Mouse (Mus musculus) stomach, embryonic 14.5 days (tissue): ENCODE data around the gene Ptbp3. TPM values are rescaled to one million over a fixed set of nuclear protein-coding genes. Genes with fewer than 3 reads are reported as not detected.
"Not testable (repeated sequence)": the region's sequence is repeated elsewhere in the genome, so short reads cannot be mapped to it uniquely, and the experiment has no call there.

ENCODE experiments used
- ATAC-seq: fragments of 200-750 bp; cut with Nextera tagmentation; 2 replicates; pipeline ENCODE4 v1.8.0; 2017; ENCODE audit warnings: low read depth, moderate TSS enrichment; ENCODE audit not compliant: insufficient number of reproducible peaks, insufficient read depth, low FRiP score
- H3K27ac ChIP-seq: fragments of 300-500 bp; sonication (generic); 2 replicates; pipeline ENCODE4 v1.5.1; 2014; ENCODE audit warnings: mild to moderate bottlenecking, low read length, moderate library complexity, mixed read lengths
- H3K27me3 ChIP-seq: fragments of 300-500 bp; sonication (generic); 2 replicates; pipeline ENCODE4 v1.6.1; 2014; ENCODE audit warnings: low read length, control low read depth, mixed read lengths; ENCODE audit not compliant: control insufficient read depth, insufficient read depth
- H3K36me3 ChIP-seq: fragments of 300-500 bp; sonication (generic); 2 replicates; pipeline ENCODE4 v1.6.1; 2014; ENCODE audit warnings: mild to moderate bottlenecking, control low read depth, low read length, moderate library complexity, mixed read lengths; ENCODE audit not compliant: control insufficient read depth, insufficient read depth
- H3K4me1 ChIP-seq: fragments of 300-500 bp; sonication (generic); 2 replicates; pipeline ENCODE4 v1.6.1; 2014; ENCODE audit warnings: low read length, control low read depth, mixed read lengths; ENCODE audit not compliant: control insufficient read depth, insufficient read depth
- H3K4me2 ChIP-seq: fragments of 300-500 bp; sonication (generic); replicated peaks from 2 replicates; pipeline ENCODE4 v1.6.1; 2014; ENCODE audit warnings: low read depth, low read length, control low read depth
- H3K4me3 ChIP-seq: fragments of 300-500 bp; sonication (generic); 2 replicates; pipeline ENCODE4 v1.5.1; 2014; ENCODE audit warnings: low read depth, low read length, control low read depth
- H3K9ac ChIP-seq: fragments of 300-500 bp; sonication (generic); replicated peaks from 2 replicates; pipeline ENCODE4 v1.6.1; 2014; ENCODE audit warnings: low read depth, mild to moderate bottlenecking, control low read depth, low read length, moderate library complexity, mixed read lengths
- H3K9me3 ChIP-seq: fragments of 300-500 bp; sonication (generic); 2 replicates; pipeline ENCODE4 v1.6.1; 2016; ENCODE audit warnings: low read depth, low read length, control low read depth; ENCODE audit not compliant: control insufficient read depth
- WGBS: fragments of 180-500 bp; shearing (Covaris S2); extraction: QIAGEN DNeasy Blood & Tissue Kit; methylation state at CpG from one replicate; pipeline ENCODE4 v1.1.7; 2014; 5-methylcytosine and 5-hydroxymethylcytosine counted together
- polyA plus RNA-seq: library from polyadenylated mRNA; unstranded; fragments of >200 nt; fragmentation: Nextera tagmentation; extraction: Ambion mirVana; gene quantifications from 2 replicates; pipeline ENCODE4 v1.2.1, GENCODE M21; 2014

Ptbp3 gene
- polyA plus RNA-seq, 1 experiment from 2014 or later, result 76.0 TPM

DNA sequence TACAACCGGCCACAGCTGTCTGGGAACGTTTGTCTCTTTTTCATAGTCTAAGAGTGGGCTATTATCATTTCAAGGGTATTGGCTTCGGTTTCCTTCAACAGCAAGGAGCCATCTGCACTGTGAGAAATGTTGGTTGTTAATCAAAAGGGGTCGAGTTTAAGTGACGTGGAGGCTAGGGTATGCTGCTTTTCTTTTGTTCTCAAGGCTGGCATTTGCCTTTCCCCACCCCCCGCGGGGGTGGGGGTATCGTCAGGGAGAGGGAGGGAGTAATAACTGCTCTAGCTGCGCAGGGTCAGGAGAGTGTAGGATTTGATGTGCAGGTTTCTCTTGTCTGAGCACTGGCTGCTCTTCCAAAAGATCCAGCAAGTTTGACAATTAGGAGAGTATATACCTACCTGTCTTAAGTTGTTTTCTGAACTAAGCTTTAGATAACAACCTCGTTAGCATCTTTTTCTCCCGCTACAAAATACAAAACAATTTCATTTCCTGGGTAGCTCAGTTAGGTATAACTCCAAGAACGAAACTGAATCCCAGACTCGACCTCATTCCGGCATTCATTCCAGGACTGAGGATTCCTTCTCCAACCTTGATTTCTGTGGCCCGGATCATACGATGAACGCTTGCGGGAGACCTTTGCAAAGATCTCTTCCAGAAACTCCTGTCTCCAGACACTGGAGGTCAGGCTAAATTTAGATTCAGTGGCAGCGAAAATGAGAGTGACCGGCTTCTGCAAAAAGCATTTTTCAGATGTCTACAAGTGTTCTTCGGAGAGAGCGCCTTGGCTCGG is 31.5 kb upstream of the Ptbp3 start:
- H3K4me1 ChIP-seq, result peaks cover 3% of the 10 kb centered on the region; the same call in 1 of the 2 replicates
- H3K4me3 ChIP-seq, result peak overlapping the region; percentile 72
- H3K9ac ChIP-seq, result peak overlapping the region; percentile 43
- H3K9me3 ChIP-seq, result no peaks in the 10 kb centered on the region
- under 1% methylated on average over 23 of the region's 23 CpGs for WGBS
- H3K27ac ChIP-seq, result peak overlapping the region; percentile 83
- no peaks in the 10 kb centered on the region for H3K36me3 ChIP-seq
- no peak; the same call in 1 of the 2 replicates for ATAC-seq
- H3K27me3 ChIP-seq, result no peaks in the 10 kb centered on the region
- H3K4me2 ChIP-seq, result peak overlapping the region; percentile 92

DNA sequence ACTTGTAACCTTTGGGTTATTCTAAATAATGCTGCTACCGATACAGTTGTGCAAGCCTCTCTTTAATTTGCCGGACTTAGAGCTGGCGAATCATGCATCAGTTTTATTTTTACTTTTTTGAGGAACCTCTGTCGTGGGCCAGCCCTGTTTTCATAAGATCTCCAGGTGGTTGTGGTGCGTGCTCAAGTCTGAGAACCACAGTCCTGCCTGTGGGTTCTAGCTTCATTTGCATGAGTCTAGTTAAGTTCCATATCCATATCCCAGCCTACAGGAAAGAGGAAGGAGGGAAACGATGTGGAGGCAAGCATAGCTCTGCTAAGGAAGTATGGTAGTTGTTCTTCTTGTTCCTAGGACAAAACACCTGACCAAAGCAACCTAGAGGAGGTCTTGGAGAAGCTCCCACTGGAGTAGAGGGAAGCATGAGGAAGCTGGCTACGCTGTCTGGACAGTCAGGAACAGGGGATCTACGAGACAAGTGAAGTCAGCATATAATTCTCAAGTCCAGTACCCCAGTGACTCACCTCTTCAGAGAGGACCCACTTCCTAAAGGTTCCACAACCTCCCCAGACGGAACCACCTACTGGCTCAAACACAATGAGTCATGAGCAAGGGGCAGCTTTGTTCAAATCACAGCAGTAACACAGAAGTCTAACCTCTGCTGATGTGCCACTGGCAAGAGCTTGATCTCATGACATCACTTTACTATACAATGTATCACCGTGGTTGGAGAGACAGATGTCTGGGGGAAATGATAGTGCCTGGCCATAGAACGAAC is 26.2 kb upstream of the Ptbp3 start:
- H3K4me1 ChIP-seq, result no peaks in the 10 kb centered on the region
- H3K27ac ChIP-seq, result no peak overlapping the region
- ATAC-seq, result no peak
- H3K4me2 ChIP-seq, result no peak overlapping the region
- H3K36me3 ChIP-seq, result no peaks in the 10 kb centered on the region
- 82% methylated on average over 11 of the region's 11 CpGs for WGBS
- H3K9ac ChIP-seq, result no peak overlapping the region
- no peak overlapping the region for H3K4me3 ChIP-seq
- H3K27me3 ChIP-seq, result no peaks in the 10 kb centered on the region
- no peaks in the 10 kb centered on the region for H3K9me3 ChIP-seq

DNA sequence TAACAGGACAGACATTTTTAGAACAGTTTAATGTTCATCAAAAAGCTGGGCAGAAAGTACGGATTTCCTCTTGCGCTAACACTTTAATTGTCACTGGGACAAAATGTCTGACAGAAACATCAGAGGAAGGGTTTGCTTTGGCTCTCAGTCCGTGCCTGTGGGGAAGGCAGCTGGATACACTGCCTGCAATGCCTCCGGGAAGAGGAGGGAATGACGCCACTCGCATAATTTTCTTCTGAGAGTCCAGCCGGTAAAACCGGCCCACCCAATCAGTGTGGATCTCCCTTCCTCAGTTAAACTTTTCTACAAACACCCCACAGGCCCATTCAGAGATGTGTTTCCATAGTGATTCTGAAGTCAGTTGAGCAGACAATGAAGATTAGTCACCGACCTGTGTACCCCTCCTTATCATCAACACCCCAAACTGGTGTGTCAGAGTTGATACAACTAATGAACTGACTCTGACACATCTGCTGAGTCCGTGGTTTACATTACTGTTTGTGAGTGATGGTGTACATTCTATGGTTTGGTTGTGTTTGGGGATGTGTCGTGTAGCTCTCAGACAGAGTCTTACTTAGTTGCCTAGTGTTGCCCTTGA is 23.5 kb upstream of the Ptbp3 start:
- H3K9ac ChIP-seq, result no peak overlapping the region

DNA sequence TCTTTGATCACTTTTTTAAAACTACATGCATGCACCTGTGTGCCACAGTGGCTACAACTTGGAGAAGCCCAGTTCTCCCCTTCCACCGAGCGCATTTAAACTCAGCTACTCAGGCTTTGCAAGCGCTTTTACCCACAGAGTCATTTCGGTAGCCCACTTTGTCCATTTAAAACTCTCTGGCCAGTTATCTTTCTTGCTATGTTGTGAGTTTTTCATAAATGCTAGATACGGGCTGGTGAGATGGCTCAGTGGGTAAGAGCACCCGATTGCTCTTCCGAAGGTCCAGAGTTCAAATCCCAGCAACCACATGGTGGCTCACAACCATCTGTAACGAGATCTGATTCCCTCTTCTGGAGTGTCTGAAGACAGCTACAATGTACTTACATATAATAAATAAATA is 21.4 kb upstream of the Ptbp3 start:
- not testable (repeated sequence) for H3K9ac ChIP-seq, H3K4me3 ChIP-seq, H3K4me1 ChIP-seq, H3K4me2 ChIP-seq, ATAC-seq, H3K9me3 ChIP-seq, H3K27me3 ChIP-seq, H3K36me3 ChIP-seq, H3K27ac ChIP-seq
- 89% methylated on average over 7 of the region's 8 CpGs for WGBS

More for the DNA sequence above, 23.5 kb upstream of the Ptbp3 start:
- 87% methylated on average over 11 of the region's 11 CpGs for WGBS
- H3K9me3 ChIP-seq, result no peaks in the 10 kb centered on the region
- H3K36me3 ChIP-seq, result no peaks in the 10 kb centered on the region
- H3K4me3 ChIP-seq, result no peak overlapping the region
- ATAC-seq, result no peak
- no peaks in the 10 kb centered on the region for H3K4me1 ChIP-seq
- no peaks in the 10 kb centered on the region for H3K27me3 ChIP-seq
- H3K4me2 ChIP-seq, result no peak overlapping the region
- H3K27ac ChIP-seq, result no peak overlapping the region

DNA sequence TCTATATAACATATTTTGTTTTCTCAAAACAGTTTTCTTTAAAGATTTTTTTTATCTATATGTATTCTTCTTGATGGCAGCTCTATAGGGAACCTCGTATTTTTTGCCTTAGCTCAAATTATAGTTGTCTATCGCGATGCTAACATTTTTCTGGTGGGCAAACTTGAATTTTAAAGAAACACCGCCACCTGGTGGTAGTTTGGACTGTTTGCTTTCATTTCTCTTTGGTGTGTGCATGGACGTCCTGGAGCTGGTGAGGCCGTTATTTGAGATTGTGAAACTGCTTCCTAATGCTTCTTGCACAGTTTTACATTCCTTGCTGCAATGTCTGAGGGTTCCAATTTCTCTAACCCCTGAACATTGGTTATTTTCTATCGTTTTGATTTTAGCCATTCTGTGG is 20.4 kb upstream of the Ptbp3 start:
- no peak overlapping the region for H3K9ac ChIP-seq
- H3K4me2 ChIP-seq, result no peak overlapping the region
- H3K27ac ChIP-seq, result no peak overlapping the region
- H3K9me3 ChIP-seq, result no peaks in the 10 kb centered on the region; the same call in 1 of the 2 replicates
- WGBS, result 6% methylated on average over 7 of the region's 7 CpGs
- no peak overlapping the region for H3K4me3 ChIP-seq
- ATAC-seq, result peak; percentile 56; the same call in 1 of the 2 replicates
- H3K4me1 ChIP-seq, result no peaks in the 10 kb centered on the region
- H3K36me3 ChIP-seq, result no peaks in the 10 kb centered on the region
- H3K27me3 ChIP-seq, result no peaks in the 10 kb centered on the region

DNA sequence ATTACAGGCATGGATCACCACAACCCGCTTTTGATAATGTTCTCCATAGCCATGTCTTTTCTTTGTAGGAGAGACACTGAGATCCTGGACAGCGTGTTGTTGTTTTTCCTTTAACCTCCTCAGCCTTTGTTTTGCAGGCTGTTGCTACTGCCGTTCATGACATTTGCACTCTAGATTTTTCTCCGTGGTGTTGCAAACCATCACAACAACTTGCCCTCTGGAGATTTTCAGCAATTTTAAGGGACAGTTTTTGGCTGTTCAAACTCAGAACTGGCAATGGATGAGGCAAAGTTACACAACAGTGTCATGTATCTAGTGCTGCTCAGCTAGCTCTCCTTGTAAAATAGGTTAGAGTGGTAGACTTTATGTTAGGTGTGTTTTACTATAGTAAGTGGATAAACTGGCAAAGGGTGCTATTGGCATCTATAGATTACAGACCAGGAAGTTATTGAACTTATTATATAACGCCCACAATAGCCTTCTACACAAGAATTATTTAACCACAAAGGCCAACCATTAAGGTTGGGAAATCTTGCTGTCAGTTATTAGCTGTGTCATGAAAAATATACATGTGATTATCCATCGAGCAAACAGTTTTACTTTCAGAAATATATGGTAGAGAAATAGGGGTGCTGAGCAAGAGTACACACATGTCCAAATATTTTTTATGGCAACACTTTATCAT is 18.6 kb upstream of the Ptbp3 start:
- H3K36me3 ChIP-seq, result no peaks in the 10 kb centered on the region
- no peak overlapping the region for H3K4me2 ChIP-seq
- ATAC-seq, result no peak
- H3K27me3 ChIP-seq, result no peaks in the 10 kb centered on the region
- no peak overlapping the region for H3K9ac ChIP-seq
- H3K27ac ChIP-seq, result no peak overlapping the region
- no peaks in the 10 kb centered on the region; the same call in 1 of the 2 replicates for H3K9me3 ChIP-seq
- H3K4me1 ChIP-seq, result no peaks in the 10 kb centered on the region
- no peak overlapping the region for H3K4me3 ChIP-seq
- WGBS, result 81% methylated on average over 6 of the region's 6 CpGs

DNA sequence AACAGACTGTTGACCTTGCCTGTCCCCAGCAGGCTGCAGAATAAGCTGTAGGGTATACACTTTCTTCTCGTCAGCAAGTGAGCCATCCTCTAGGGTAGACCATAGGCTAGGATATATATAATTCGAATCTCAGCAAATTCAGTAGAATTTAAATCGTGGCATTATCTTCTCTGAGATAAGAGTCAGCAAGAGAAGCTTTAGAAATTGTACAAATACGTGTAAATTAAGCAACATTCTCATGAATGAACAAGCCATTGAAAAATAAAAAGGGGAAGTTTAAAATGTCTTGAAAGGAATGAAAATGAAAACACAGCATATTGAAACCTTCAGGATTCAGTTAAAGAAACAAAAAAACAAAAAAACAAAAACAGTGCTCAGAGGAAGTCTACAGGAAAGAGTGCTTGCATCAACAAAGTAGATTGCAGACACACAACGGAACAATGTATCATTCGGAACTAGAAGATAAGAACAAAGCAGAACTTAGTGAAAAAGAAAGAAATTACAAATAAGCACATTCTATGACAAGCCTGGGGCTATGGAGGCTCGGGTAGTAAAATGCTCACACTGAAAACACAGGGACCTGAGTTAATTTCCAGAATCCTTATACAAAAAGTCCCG is 16.5 kb upstream of the Ptbp3 start:
- 76% methylated on average over 8 of the region's 8 CpGs for WGBS
- no peak overlapping the region for H3K4me3 ChIP-seq
- H3K9me3 ChIP-seq, result no peaks in the 10 kb centered on the region; the same call in 1 of the 2 replicates
- H3K36me3 ChIP-seq, result no peaks in the 10 kb centered on the region
- ATAC-seq, result no peak
- no peak overlapping the region for H3K4me2 ChIP-seq
- no peaks in the 10 kb centered on the region for H3K4me1 ChIP-seq
- no peaks in the 10 kb centered on the region for H3K27me3 ChIP-seq
- H3K9ac ChIP-seq, result no peak overlapping the region
- no peak overlapping the region for H3K27ac ChIP-seq

DNA sequence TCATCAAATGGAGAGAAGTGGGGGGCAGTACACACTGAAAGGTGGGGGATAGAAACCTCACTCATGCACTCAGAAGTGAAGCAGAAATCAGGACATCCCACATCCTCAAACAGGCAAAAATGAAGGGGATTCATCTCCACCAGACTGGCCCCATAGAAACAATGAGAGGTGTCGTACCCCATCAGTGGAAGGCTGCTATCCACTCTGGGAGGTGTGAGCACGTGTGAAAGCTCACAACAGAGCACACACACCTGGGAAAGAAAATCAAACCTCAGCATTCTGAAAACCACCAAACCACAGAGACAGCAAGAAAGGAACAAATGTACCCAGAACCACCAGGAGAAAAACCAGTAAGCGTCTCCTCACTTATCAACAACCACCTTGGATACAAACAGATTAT is 15.0 kb upstream of the Ptbp3 start:
- Histone ChIP-seq H3K36me3 (no peaks in the 10 kb centered on the region), H3K9me3 (no peaks in the 10 kb centered on the region; the same call in 1 of the 2 replicates), H3K4me2 (no peak overlapping the region), H3K27ac (no peak overlapping the region), H3K4me1 (no peaks in the 10 kb centered on the region), H3K27me3 (no peaks in the 10 kb centered on the region), H3K4me3 (no peak overlapping the region), H3K9ac (no peak overlapping the region)
- 80% methylated on average over 3 of the region's 3 CpGs for WGBS
- no peak for ATAC-seq
